Mouse (Mus musculus): ENCODE measurements around the gene Hoxd10. TPM values are rescaled to one million over a fixed set of nuclear protein-coding genes. Genes with fewer than 3 reads are reported as not detected.
A peak's percentile ranks its signal among the peaks of the same experiment; 100 is the strongest.

Gene Hoxd10
- total RNA-seq, 2 experiments from 2014 or later, result not detected

DNA sequence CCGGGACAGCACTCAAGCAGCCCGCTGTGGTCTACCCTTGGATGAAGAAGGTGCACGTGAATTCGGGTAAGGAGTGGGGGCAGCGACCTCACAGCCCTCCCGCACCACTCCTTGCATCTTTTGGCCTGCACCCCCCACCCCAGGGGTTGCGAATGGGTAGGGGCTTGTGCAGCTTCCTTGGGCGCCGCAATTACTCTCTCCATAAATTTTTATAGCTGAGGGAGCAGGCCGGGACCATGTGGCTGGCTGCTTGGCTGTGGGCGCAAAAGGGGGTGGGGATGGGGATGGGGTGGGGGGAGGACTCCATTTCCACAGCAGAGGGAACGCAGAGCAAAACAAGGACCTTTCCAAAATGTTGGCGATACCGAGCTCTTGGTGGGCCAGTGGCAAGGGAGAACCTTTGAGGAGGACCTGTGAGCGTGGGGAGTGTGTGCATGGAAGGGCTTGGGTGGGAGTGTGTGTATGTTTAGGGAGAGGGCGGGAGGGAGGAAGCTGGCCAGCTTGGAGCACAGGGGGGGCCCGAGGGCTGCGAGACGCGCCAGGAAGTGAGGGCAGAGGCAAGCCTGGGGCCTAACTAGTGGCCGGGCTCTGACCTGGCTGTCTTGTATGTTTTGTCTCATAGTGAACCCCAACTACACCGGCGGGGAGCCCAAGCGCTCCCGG, 36.0 kb downstream of the Hoxd10 start:
- ATAC-seq (replicated peaks; ENCODE audit: poor library complexity), result no peak

- ATAC-seq (replicated peaks; ENCODE audit: poor library complexity), result no peak
These were observed 36.6 kb downstream of the Hoxd10 start for GRCm38 (mm10) chr2:74728303-74728680.

GRCm38 (mm10) chr2:74730331-74730730, 38.6 kb downstream of the Hoxd10 start:
- no peak for ATAC-seq (replicated peaks; ENCODE audit: poor library complexity)

DNA sequence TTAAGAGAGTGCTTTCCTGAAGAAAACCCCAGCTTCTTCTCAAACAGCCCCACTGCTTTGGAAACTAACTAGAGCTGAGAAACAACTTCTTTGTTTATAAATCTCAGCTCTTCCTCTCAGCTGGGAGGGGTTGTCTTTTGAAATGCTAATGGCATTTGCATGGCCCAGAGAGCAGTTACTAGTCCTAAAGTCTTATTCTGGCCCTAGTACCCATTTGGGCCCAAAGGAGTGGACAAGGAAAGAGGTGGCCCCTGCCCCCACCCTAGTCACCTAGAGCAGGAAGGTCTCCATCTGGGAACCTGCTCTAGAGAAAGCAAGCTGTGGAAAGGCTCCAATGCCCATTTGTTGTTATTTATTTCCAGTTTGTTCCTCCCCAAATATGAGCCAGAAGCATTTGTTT, 39.3 kb downstream of the Hoxd10 start:
- ATAC-seq (replicated peaks; ENCODE audit: poor library complexity), result no peak

DNA sequence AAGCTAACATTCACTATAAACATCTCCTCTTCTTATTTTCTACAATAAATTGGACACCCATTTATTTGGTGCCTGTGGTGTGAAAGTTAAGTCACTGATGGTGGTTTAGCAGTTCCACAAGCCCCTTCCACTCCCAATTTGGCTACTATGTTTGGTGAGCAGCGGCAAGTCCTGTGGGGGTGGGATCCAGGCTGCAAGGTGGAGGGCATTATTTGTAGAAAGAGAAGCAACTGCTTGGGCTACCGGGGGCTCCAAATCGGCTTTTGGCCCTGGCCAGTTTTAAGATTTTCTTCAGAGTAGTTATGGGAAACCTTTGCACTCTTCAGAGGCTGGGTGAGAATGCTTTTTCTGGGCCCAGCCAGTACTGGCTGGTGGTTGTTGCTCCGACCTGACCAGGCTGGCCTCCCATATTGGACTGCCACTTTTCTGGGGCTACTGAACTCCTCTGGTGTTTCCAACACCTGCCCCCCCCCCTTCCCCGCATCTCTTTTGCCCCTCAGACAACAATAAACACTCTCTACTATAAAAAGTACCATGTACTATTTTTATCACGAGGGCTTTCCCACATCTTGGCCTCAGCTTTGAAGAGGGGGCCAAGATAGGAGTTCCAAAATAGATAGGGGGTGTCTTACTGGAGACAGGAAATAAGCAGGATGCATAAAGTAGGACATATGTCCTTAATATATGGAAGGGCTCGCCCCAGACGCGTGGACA, 40.2 kb downstream of the Hoxd10 start:
- ATAC-seq (replicated peaks; ENCODE audit: poor library complexity), result no peak

DNA sequence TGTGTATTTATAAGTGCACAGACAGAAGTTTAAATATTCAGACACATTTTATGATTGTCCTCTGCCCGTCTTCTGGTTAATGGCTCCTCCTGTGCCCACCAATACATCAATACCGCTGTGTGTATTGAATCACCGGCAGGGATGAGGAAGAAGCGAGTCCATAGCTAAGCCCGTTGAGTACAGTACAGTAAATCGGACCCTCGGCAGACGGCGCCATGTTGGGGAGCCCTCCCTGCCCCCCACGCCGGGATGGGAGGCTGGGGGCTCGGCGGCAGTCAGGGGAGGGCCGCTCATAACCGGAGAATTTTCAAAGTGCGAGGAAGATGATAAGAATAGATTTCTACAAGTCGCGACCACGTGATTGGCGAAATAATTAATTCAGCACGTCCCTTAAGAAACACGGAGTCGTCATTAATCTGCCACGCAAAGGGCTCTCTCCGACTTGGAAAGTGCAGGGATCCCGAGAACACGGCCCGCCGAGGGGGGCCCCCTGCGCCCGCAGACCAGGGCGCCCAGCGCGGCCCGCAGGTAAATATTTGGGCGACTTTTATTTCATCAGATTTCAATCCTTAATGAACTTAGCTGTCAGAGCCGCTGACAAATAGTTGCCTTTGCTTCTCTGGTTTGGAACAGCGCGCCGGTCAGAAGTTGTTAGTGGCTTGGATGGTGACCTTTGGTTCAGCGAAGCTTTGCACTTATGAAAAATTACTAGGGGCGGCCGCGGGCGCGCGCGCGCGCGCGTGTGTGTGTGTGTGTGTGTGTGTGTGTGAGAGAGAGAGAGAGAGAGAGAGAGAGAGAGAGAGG, 41.0 kb downstream of the Hoxd10 start:
- ATAC-seq (replicated peaks; ENCODE audit: poor library complexity), result no peak

DNA sequence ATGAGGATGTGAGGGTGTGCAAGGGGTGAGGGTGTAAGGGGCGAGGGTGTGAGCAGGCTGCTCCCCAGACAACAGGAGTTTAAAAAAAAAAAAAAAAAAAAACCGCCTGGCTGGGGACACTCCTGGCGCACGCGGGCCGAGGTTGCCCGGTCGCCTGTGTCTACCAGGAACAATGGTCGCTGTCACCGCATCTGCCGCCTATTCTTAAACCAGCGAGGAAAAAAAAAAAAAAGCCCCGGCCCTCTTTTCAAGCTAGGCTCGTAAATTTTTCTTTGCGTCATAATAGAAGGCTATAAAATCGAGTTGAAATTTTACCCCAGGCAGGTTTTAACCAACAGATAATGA, 41.6 kb downstream of the Hoxd10 start:
- ATAC-seq (replicated peaks; ENCODE audit: poor library complexity), result 0 out of 2 replicates have a peak, but pooled peaks have one; percentile 23

- no peak for ATAC-seq (replicated peaks; ENCODE audit: poor library complexity)
These were observed 42.0 kb downstream of the Hoxd10 start for GRCm38 (mm10) chr2:74733765-74734164.

DNA sequence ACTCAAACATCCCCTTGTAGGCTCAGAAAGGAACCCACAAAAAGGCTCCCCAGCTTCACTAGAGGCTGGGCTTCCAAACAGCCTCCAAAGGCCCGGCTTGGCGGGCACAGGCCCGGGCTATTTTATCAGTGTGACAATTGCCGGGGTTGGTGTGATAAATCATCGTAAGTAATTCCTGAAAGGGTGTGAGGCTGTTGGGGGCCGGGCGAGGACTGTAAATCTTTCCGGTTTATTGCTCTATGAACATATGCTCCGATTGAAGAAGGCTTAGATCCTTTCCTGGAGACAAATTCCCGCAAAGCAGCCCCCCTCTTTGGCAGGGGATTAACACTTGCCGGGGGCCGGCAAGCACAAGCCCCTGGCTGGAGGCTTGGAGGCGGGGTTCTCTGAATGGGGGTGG, 42.7 kb downstream of the Hoxd10 start:
- no peak for ATAC-seq (replicated peaks; ENCODE audit: poor library complexity)

DNA sequence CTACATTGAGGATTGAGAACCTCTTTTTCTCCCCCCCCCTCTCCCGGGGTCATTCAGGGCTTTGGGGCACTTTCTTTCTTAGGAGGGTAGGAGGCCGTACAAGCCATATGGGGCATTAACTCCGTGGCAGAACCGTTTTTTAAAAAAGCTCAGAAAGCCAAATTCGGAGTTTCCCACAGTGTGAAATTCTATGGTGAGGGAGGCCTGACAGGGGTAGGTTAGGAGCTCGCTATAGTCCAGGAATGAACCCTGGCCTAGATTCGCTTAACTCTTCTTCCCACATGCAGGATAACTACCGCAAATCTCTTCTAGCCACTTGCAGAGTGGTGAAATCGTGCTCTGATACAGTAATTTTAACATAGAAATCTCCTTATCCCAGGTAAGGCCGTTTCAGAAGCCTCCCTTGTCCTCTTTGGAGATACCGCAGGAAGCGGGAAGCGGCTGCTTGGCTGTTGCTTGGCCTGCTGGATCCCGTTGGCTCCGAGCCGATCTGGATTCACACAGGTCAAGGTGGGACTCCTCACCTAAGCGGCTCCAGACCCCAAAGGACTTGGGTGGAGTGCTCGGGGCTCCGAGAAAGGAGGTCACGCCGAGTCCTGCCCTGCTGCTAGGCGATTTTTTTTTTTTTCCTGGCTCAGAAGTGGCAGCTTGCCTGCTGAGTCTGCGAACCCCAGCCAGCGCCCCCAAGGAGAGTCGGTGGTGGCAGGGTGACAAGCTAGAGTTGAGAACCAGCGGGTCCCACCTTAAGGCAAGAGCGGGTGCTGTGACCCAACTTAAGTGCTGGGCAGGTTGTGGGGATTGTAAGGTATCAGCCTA, 43.5 kb downstream of the Hoxd10 start:
- no peak for ATAC-seq (replicated peaks; ENCODE audit: poor library complexity)

GRCm38 (mm10) chr2:74735851-74736687, 44.3 kb downstream of the Hoxd10 start:
- no peak for ATAC-seq (replicated peaks; ENCODE audit: poor library complexity)

- no peak for ATAC-seq (replicated peaks; ENCODE audit: poor library complexity)
These were observed 45.2 kb downstream of the Hoxd10 start for GRCm38 (mm10) chr2:74736688-74737577.

GRCm38 (mm10) chr2:74737578-74738070, 45.9 kb downstream of the Hoxd10 start:
- ATAC-seq (replicated peaks; ENCODE audit: poor library complexity), result no peak

DNA sequence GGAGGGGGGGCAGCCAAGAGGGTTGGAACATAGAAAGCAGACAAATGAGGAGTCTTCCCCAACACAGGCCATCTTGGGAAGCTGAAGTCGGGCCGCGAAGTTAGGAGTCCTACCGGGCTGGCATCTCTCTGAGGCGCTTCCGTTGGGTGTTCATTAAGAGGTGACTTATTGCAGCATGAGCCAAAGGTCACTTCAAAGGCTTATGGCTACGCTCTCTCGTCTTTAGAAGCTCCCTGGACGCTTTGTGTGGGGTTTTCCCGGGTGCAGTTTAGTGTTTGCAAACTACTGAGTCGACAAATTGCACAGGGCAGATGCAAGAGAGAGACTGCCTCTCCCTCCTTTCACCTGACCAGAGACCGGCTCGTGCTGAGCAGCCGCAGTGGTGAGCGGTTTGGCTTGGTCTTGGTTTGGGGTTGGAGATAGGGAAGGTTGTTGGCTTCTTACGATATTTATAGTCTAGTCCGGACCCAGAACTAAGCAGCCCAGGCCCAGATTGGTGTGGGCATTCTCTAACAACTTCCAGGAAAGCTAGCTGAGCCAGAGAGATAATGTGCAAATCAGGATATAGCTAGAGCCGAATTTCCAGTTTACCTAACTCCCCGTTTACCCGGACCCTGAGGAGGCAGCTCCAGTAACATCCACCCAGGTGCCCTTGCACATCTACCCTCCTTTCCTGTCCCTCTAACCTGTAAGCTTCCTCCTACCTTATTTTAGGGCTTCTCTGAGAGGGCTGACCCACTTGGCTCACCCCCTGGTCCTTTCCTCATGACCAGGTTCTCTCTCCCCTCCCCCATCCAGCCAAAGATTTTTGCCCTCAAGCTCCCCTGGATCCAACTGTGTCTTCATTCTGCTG, 47.1 kb downstream of the Hoxd10 start:
- ATAC-seq (replicated peaks; ENCODE audit: poor library complexity), result no peak

DNA sequence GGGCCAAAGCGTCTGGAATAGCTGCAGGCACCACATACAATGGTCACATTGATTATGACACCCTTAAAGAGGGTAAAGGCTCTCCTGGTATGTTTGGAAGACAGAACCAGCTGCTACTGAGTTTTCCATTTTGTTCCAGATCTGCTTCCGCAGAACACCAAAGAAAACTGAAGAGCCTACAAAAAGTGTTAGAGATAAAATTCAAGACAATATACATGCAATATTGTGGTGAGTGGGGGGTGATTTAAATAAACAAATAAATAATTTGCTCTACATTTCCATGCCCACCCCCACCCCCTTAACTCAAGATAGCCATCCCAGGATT, 47.7 kb downstream of the Hoxd10 start:
- no peak for ATAC-seq (replicated peaks; ENCODE audit: poor library complexity)

DNA sequence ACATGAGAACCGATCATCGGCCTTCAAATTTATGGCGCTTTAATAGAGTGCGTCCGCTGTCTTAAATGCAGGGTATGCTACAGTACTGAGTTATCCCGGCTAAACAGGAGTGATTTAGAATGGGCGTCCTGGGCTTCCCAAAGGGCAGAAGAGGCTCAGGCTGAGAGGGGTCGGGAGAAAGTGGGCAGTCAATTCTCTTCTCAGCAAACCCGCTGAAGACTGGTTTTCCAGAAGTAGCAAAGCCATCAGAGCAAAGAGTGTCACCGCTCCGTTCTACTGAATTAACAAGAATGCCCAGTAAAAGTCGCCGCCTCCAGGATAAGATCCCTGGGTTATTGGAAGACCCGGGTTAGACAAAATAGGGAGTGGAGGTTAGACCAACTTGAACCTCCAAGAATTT, 48.1 kb downstream of the Hoxd10 start:
- ATAC-seq (replicated peaks; ENCODE audit: poor library complexity), result no peak

DNA sequence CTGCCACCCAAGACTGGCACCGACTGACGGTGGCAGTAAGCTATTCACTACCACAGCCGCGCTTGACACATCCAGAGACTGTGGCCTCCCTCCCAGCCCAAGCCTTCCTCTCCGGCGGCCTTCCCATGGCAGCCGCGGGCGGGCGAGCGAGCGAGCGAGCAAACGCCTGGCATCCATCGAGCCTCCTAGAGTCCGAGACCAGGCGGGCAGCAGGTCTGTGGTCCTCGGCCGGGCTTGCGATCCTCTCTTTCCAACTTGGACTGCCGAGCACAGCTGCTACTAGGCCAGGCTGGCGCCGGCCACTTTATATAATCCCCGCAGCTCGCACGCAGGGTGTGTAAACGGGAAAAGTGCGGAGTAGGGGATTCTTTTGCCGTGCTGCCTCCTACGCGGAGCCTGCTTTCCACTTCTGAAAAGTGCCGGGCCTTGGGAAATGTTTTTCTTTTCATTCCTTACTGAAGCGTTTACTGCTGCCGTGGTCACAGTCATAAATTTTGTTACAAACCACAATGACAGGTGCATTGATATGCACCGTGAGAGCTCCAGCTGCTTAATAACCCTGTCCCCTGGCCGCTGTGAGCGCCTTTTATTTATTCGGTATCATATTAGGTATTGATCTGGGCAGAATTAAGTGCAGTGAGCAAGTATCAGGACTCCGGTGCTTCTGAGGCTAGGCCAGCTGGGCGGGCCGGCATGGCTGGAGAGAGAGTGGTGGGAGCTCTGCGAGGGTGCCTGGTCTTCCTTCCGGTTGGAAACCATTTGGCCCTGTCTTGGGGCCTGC, 48.8 kb downstream of the Hoxd10 start:
- ATAC-seq (replicated peaks; ENCODE audit: poor library complexity), result no peak

All from megakaryocyte progenitor cell, adult 5-6 weeks (primary cell).